Mouse (Mus musculus) limb, embryonic 13.5 days (tissue): Measurements from ENCODE around the gene Ube2f. TPM values are rescaled to one million over a fixed set of nuclear protein-coding genes. Genes with fewer than 3 reads are reported as not detected.

Experiments used
- ATAC-seq: fragments of 200-750 bp; cut with Nextera tagmentation; 2 replicates; pipeline ENCODE4 v1.8.0; 2017; ENCODE audit warnings: low read depth, moderate number of reproducible peaks, moderate TSS enrichment; ENCODE audit not compliant: low FRiP score
- H3K27ac ChIP-seq: fragments of 300-500 bp; sonication (generic); 2 replicates; pipeline ENCODE4 v1.5.1; 2015; ENCODE audit warnings: inconsistent platforms, mild to moderate bottlenecking, moderate library complexity
- H3K27me3 ChIP-seq: fragments of 300-500 bp; sonication (generic); 2 replicates; pipeline ENCODE4 v1.6.1; 2015; ENCODE audit warnings: mild to moderate bottlenecking, inconsistent platforms
- H3K36me3 ChIP-seq: fragments of 300-500 bp; sonication (generic); 2 replicates; pipeline ENCODE4 v1.6.1; 2015; ENCODE audit warnings: inconsistent platforms, mild to moderate bottlenecking, moderate library complexity
- H3K4me1 ChIP-seq: fragments of 300-500 bp; sonication (generic); 2 replicates; pipeline ENCODE4 v1.6.1; 2015; ENCODE audit warnings: inconsistent platforms
- H3K4me2 ChIP-seq: fragments of 300-500 bp; sonication (generic); replicated peaks from 2 replicates; pipeline ENCODE4 v1.6.1; 2015; ENCODE audit warnings: inconsistent platforms, mild to moderate bottlenecking, moderate library complexity
- H3K4me3 ChIP-seq: fragments of 300-500 bp; sonication (generic); 2 replicates; pipeline ENCODE4 v1.5.1; 2015; ENCODE audit warnings: moderate library complexity, mild to moderate bottlenecking, inconsistent platforms
- H3K9ac ChIP-seq: fragments of 300-500 bp; sonication (generic); 2 replicates; pipeline ENCODE4 v1.6.1; 2015; ENCODE audit warnings: mild to moderate bottlenecking, inconsistent platforms
- H3K9me3 ChIP-seq: fragments of 300-500 bp; sonication (generic); 2 replicates; pipeline ENCODE4 v1.6.1; 2016; ENCODE audit warnings: inconsistent platforms
- WGBS: fragments of 180-500 bp; shearing (Covaris S2); methylation state at CpG from one replicate; pipeline ENCODE4 v1.1.7; 2015; 5-methylcytosine and 5-hydroxymethylcytosine counted together
- polyA plus RNA-seq: library from polyadenylated mRNA; unstranded; fragments of >200 nt; fragmentation: Nextera tagmentation; extraction: Ambion mirVana; gene quantifications from 2 replicates; pipeline ENCODE4 v1.2.1, GENCODE M21; 2015

Ube2f gene
- polyA plus RNA-seq: 62.7 and 68.1 TPM in 2 replicates

DNA sequence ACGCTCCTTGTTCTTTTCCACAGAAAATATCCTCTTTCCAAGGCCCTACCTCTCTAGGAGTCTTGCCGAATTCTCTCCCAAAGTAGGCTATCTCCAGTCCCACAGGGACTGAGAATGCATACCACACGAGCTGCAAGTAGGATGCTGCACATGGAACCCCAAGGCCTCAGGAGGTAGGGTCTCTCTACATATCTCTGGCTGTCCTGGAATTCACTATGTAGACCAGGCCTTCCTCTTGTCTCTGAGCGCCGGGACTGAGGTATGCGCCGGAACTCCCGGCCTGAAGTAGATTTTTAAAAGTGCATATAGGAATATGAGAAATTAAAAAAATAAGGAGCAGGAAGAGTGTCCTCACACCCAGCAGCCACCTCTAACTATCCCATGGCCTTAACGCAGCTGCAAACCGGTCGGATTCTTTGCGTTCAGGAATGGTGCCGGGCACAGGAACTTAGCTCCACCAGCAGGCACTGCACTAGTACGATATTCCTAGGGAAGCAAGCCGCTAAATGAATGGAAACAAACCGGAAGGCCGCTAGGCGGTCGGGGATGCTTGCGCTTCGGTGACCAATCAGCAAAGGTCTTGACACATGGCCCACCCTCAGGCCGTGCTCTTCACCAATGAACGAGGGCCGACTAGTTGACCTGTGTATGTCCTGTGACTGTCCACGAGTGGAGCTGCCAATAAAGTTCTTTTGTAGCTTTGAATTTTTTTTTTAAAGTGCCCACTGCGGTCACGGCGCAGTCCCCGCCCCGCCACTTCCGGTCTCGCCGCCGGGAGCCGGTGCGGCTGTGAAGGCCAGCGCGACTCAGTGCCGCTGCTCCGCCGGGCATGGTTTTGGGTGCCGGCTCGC lies at the start of gene Ube2f:
TSS of gene Ube2f (plus strand) at position 741 of the 851 bp plus-strand sequence.
- peak within 1 kb of the TSS; percentile 84 for H3K4me2 ChIP-seq
- peaks cover 7% of the 10 kb centered on the region; the same call in 1 of the 2 replicates for H3K36me3 ChIP-seq
- no peaks in the 10 kb centered on the region for H3K27me3 ChIP-seq
- peak within 1 kb of the TSS; percentile 81 for H3K27ac ChIP-seq
- H3K9me3 ChIP-seq: no peaks in the 10 kb centered on the region
- under 1% methylated on average over 42 of the region's 43 CpGs for WGBS
- H3K4me1 ChIP-seq: peaks cover 34% of the 10 kb centered on the region
- H3K9ac ChIP-seq: peak within 1 kb of the TSS; percentile 98
- peak within 1 kb of the TSS; percentile 99 for H3K4me3 ChIP-seq
- peak; percentile 100 for ATAC-seq

DNA sequence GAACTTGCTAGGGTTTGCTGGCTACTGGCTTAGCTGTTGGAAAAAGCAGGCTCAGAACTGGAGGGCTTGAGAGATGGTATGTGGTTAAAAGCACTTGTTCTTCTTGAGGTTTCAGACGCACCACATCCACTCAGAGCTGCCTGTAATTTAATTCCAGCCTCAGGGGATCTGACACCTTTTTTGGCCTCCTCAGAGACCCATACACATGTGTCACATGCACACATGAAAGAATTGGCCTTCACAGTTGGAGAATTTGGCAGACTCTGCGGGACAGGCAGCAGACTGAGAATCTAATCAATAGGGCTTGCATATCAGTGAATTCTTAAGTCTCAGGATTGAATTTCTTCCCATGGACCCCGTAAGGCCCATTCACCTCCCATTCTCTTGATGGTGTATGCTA lies 49.0 kb upstream of the Ube2f start:
- ATAC-seq: no peak
- Histone ChIP-seq H3K4me3 (no peak overlapping the region), H3K36me3 (no peaks in the 10 kb centered on the region), H3K4me2 (no peak overlapping the region), H3K9me3 (no peaks in the 10 kb centered on the region), H3K4me1 (peaks cover 14% of the 10 kb centered on the region), H3K27me3 (no peaks in the 10 kb centered on the region), H3K9ac (no peak overlapping the region), H3K27ac (no peak overlapping the region)
- 30% methylated on average over 3 of the region's 3 CpGs for WGBS

DNA sequence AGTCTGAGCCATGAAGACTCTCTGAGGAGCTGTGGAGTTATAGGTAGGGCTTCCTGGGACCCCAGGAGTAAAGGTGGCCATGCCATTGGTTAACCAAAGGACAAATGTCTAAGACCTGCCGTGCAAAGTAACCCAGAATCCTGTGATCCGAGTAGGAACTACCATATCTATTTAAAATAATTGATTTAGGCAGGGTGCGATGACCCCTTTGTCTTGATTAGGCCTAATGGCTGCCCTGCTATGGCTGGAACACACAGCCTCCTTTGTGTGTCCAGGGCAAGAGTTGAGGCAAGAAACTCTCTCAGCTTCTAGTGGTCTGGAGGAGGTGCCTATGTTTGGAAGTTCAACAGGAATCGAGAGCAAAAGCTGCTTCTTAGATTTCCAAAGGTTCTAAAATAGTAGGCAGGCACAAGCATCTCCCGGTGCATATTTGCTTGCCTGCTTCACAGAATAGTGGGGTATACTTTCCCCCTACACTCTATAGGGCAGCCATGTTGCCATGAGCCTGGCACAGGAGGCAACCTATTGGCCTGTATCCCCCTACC lies 45.8 kb upstream of the Ube2f start:
- H3K27me3 ChIP-seq: no peaks in the 10 kb centered on the region
- no peak overlapping the region for H3K9ac ChIP-seq
- H3K4me3 ChIP-seq: no peak overlapping the region
- H3K4me1 ChIP-seq: peaks cover 14% of the 10 kb centered on the region
- ATAC-seq: no peak
- no peak overlapping the region for H3K4me2 ChIP-seq
- WGBS: 88% methylated on average over 5 of the region's 5 CpGs
- H3K36me3 ChIP-seq: no peaks in the 10 kb centered on the region
- no peaks in the 10 kb centered on the region for H3K9me3 ChIP-seq
- H3K27ac ChIP-seq: no peak overlapping the region

- H3K4me2 ChIP-seq: no peak overlapping the region
- H3K9ac ChIP-seq: no peak overlapping the region
- 77% methylated on average over 6 of the region's 6 CpGs for WGBS
- H3K4me1 ChIP-seq: peaks cover 6% of the 10 kb centered on the region
- ATAC-seq: no peak
- H3K9me3 ChIP-seq: no peaks in the 10 kb centered on the region
- H3K4me3 ChIP-seq: no peak overlapping the region
- H3K27me3 ChIP-seq: no peaks in the 10 kb centered on the region
- no peaks in the 10 kb centered on the region for H3K36me3 ChIP-seq
- no peak overlapping the region for H3K27ac ChIP-seq
These were observed 44.5 kb upstream of the Ube2f start for GRCm38 (mm10) chr1:91205651-91206050.

DNA sequence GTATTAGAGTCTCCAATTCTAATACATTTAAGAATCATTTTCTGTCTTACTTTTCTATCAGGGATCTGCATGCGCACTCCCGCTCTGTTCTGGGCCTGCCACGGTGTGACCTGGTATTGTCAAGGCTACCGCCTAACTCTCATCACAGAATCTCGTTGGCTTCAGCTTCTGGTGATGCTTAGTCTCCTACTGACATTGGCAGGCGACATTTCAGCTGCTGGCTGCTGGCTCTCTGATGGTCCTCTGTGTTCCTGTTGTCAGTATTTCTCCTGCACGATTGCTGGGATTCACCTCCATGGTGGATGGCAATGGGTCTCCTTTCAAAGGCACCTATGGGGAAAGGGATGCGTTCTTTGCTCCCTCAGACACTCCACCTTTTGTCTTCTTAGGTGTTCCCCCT lies 43.8 kb upstream of the Ube2f start:
- 83% methylated on average over 8 of the region's 8 CpGs for WGBS
- Histone ChIP-seq H3K27me3 (no peaks in the 10 kb centered on the region), H3K9ac (no peak overlapping the region), H3K4me2 (no peak overlapping the region), H3K9me3 (no peaks in the 10 kb centered on the region), H3K36me3 (no peaks in the 10 kb centered on the region), H3K4me3 (no peak overlapping the region), H3K27ac (no peak overlapping the region), H3K4me1 (peaks cover 4% of the 10 kb centered on the region; the same call in 1 of the 2 replicates)
- ATAC-seq: no peak

DNA sequence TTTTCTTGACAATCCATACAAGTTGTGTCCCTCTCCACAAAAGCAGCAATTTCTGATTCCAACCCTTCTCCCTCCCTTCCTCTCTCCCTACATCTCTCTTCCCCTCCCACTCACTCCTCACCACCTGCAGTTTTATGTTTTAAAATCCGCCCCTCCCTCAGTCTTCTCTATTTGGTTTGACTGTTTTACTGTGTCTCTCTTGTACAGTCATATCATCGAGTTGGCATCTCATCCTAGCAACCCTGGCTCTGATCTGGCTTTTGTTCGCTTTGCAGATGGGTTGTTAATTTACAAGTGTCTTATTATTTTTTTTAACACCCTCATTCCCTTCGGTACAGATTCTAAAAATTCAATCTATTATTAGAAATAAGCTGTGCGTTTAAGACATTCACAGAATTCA lies 43.2 kb upstream of the Ube2f start:
- H3K4me2 ChIP-seq: no peak overlapping the region
- no peaks in the 10 kb centered on the region for H3K36me3 ChIP-seq
- no peak overlapping the region for H3K9ac ChIP-seq
- H3K27ac ChIP-seq: no peak overlapping the region
- no peak overlapping the region for H3K4me3 ChIP-seq
- H3K4me1 ChIP-seq: peaks cover 6% of the 10 kb centered on the region; the same call in 1 of the 2 replicates
- H3K9me3 ChIP-seq: no peaks in the 10 kb centered on the region
- H3K27me3 ChIP-seq: no peaks in the 10 kb centered on the region
- 71% methylated on average over 5 of the region's 5 CpGs for WGBS
- no peak for ATAC-seq

DNA sequence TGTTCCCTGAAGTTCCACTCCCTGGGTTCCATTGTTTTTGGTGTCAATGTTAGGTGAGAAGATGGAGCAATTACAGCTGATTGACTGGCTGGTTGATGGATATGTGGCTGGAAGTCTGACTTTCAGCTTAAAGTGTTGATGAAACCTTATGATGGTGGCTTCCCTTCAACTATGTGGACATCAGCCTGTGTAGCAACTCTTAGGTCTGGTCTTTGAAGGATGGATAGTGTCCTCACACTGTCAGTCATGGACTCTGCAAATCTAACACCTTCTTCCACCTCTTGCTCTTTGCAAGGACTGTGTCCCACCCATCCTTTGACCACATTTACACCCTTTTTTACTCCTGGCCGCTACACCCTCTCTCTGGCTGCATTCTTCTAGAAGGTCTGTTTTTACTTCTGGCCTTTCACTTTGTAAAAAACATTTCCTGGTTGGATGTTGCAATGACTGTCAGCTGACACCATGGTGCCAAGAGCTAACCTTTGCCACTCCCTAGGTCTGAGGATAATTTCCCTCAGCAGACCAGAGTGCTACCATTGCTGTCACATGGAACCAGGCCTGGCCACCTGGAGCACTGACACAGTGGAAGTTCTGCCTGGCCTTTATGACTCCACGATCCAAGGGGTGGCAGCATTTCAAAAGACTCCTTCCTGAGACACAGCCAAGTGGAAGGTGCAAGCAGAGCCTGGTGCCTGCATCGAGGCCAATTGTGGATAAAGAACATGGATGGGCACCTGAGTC lies 42.6 kb upstream of the Ube2f start:
- ATAC-seq: no peak
- H3K4me3 ChIP-seq: no peak overlapping the region
- no peaks in the 10 kb centered on the region for H3K9me3 ChIP-seq
- H3K4me2 ChIP-seq: no peak overlapping the region
- no peak overlapping the region for H3K27ac ChIP-seq
- H3K4me1 ChIP-seq: peaks cover 6% of the 10 kb centered on the region; the same call in 1 of the 2 replicates
- H3K27me3 ChIP-seq: no peaks in the 10 kb centered on the region
- no peak overlapping the region for H3K9ac ChIP-seq
- WGBS: 64% methylated on average over 3 of the region's 3 CpGs
- H3K36me3 ChIP-seq: no peaks in the 10 kb centered on the region

DNA sequence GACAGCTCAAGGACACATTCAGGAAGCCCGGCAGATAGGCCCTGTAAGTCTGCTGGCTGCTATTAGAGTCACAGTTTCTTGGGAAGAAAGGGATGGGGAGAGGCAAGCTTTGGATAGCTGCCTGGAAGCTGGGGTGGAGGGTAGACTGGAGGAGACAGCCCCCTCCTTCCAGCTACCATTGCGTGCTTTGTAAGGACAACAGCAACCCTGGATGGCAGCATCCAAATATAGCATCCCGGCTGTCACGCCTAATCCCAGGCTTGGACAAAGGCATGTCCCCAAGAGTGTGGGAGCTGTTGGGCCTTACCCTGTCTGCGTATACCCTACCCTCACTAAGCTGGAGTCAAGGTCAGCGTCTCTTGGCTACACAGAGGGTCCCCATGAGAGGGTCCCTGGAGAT lies 40.8 kb upstream of the Ube2f start:
- no peak overlapping the region for H3K4me2 ChIP-seq
- H3K9me3 ChIP-seq: no peaks in the 10 kb centered on the region
- 87% methylated on average over 6 of the region's 6 CpGs for WGBS
- peaks cover 11% of the 10 kb centered on the region; the same call in 1 of the 2 replicates for H3K4me1 ChIP-seq
- no peaks in the 10 kb centered on the region for H3K27me3 ChIP-seq
- H3K4me3 ChIP-seq: no peak overlapping the region
- H3K36me3 ChIP-seq: no peaks in the 10 kb centered on the region
- H3K9ac ChIP-seq: no peak overlapping the region
- ATAC-seq: no peak
- 0 out of 2 replicates have a peak overlapping the region, but pooled peaks have one; percentile 39 for H3K27ac ChIP-seq

DNA sequence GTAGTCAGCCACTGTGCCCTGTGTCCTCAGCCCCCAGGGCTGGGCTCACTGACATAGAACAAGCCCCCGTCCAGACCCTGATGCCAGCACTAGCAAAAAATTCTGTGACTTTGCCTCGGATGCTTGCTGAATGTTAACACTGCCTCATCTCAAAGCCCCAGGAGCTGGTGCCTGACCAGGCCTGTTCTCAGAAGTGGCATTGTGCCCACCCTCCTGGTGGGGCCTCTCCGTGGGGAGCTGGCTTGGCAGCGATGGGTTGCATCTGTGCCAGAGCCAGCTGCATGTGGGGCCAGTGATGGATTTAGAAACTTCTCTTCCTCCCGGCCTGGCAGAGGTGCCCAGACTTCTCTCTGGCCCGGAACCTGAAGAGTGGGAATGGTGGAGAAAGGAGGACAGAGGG lies 40.3 kb upstream of the Ube2f start:
- ATAC-seq: no peak
- H3K9me3 ChIP-seq: no peaks in the 10 kb centered on the region
- peak overlapping the region; percentile 39; the same call in 1 of the 2 replicates for H3K27ac ChIP-seq

DNA sequence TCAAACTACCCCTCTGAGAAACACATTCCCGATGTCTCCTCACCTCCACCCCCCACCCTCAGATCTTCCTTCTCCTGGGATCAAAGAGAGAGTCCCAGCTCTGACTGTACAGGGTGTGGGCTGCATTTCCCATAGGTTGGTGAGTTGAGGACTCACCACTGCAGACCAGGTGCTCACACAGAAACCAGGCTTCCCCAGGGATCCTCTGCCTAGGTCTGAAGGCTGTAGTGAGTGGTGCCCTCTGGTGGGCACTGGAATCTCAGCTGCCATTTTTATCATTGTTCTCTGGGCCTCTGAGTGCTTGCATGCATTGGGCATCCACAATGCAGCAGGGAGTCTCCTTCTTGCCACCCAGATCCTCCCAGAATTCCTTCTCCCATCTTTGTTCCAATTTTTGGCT lies 39.0 kb upstream of the Ube2f start:
- 67% methylated on average over 1 of the region's 1 CpGs for WGBS
- Histone ChIP-seq H3K4me2 (no peak overlapping the region), H3K9ac (no peak overlapping the region), H3K4me1 (peaks cover 11% of the 10 kb centered on the region; the same call in 1 of the 2 replicates), H3K4me3 (no peak overlapping the region), H3K9me3 (no peaks in the 10 kb centered on the region), H3K27me3 (no peaks in the 10 kb centered on the region), H3K36me3 (no peaks in the 10 kb centered on the region), H3K27ac (no peak overlapping the region)
- ATAC-seq: no peak

More for the DNA sequence above, 40.3 kb upstream of the Ube2f start:
- Histone ChIP-seq H3K4me2 (no peak overlapping the region), H3K36me3 (no peaks in the 10 kb centered on the region), H3K9ac (no peak overlapping the region), H3K4me3 (no peak overlapping the region), H3K4me1 (peaks cover 11% of the 10 kb centered on the region; the same call in 1 of the 2 replicates), H3K27me3 (no peaks in the 10 kb centered on the region)
- 81% methylated on average over 6 of the region's 6 CpGs for WGBS

- Histone ChIP-seq H3K4me3 (no peak overlapping the region), H3K4me1 (peaks cover 11% of the 10 kb centered on the region; the same call in 1 of the 2 replicates), H3K27me3 (no peaks in the 10 kb centered on the region), H3K9ac (no peak overlapping the region; the same call in 1 of the 2 replicates), H3K27ac (no peak overlapping the region), H3K4me2 (no peak overlapping the region), H3K36me3 (no peaks in the 10 kb centered on the region), H3K9me3 (no peaks in the 10 kb centered on the region)
- WGBS: 78% methylated on average over 7 of the region's 7 CpGs
- ATAC-seq: no peak
These were observed 38.5 kb upstream of the Ube2f start for GRCm38 (mm10) chr1:91211591-91212008.

- no peak for ATAC-seq
- H3K9me3 ChIP-seq: no peaks in the 10 kb centered on the region
- H3K27ac ChIP-seq: no peak overlapping the region
- peaks cover 11% of the 10 kb centered on the region; the same call in 1 of the 2 replicates for H3K4me1 ChIP-seq
- H3K9ac ChIP-seq: no peak overlapping the region
- no peak overlapping the region for H3K4me2 ChIP-seq
- no peak overlapping the region for H3K4me3 ChIP-seq
- 90% methylated on average over 1 of the region's 1 CpGs for WGBS
- H3K27me3 ChIP-seq: no peaks in the 10 kb centered on the region
- H3K36me3 ChIP-seq: no peaks in the 10 kb centered on the region
These were observed 34.8 kb upstream of the Ube2f start for GRCm38 (mm10) chr1:91215264-91215663.
